Mouse (Mus musculus) CH12.LX (cell line): ENCODE results near the gene Stxbp2.

Source experiments
- BHLHE40 ChIP-seq: IDR thresholded peaks from 2 replicates; pipeline ENCODE4 v1.6.1; 2011; ENCODE audit warnings: mild to moderate bottlenecking, low read depth, low read length, improper control_type of control experiment
- CTCF ChIP-seq, 2 experiments: IDR thresholded peaks in 1 of 2; conservative IDR thresholded peaks in 1 of 2; 2 replicates each; pipeline ENCODE4 v1.5.1; 2011 to 2012; ENCODE audit warnings: low read depth in 2 of 2, low read length in 2 of 2, improper control_type of control experiment in 1 of 2, inconsistent platforms in 1 of 2, mild to moderate bottlenecking in 1 of 2, moderate library complexity in 1 of 2
- ELF1 ChIP-seq: IDR thresholded peaks from 2 replicates; pipeline ENCODE4 v1.6.1; 2014; ENCODE audit warnings: low read depth, mild to moderate bottlenecking, inconsistent platforms, low read length, improper control_type of control experiment
- EP300 ChIP-seq: IDR thresholded peaks from 2 replicates; pipeline ENCODE4 v1.6.1; 2011; ENCODE audit warnings: low read length, improper control_type of control experiment
- HCFC1 ChIP-seq: IDR thresholded peaks from 2 replicates; pipeline ENCODE4 v1.6.1; 2012; ENCODE audit warnings: low read depth, mild to moderate bottlenecking, inconsistent platforms, low read length, improper control_type of control experiment
- POLR2A ChIP-seq: IDR thresholded peaks from 2 replicates; pipeline ENCODE4 v1.6.1; 2011; ENCODE audit warnings: low read depth, mild to moderate bottlenecking, improper control_type of control experiment, low read length

GRCm38 (mm10) chr8:3676131-3676992 lies 45.6 kb downstream of the Stxbp2 start, which contains the start of gene Trappc5:
- TF ChIP-seq POLR2A (peak; percentile 86), CTCF (conservative IDR thresholded peaks at IDR 0.05 in 1 of 2, IDR thresholded peaks at IDR 0.05 in 1 of 2; ENCODE audit: low read depth in 2 of 2, low read length in 2 of 2) (peak; percentile 37 to 92), BHLHE40 (peak; percentile 94), EP300 (no peak), HCFC1 (peak; percentile 84), ELF1 (peak; percentile 90)
